Mouse (Mus musculus) neural tube, embryonic 12.5 days (tissue): ENCODE measurements around the gene Gcn1l1. TPM values are rescaled to one million over a fixed set of nuclear protein-coding genes. Genes with fewer than 3 reads are reported as not detected.

Experiments used
- ATAC-seq: fragments of 200-750 bp; cut with Nextera tagmentation; 2 replicates; pipeline ENCODE4 v1.8.0; 2017; ENCODE audit warnings: low read depth, mild to moderate bottlenecking, moderate TSS enrichment, moderate library complexity; ENCODE audit not compliant: low FRiP score
- H3K27ac ChIP-seq: fragments of 300-500 bp; sonication (generic); 2 replicates; pipeline ENCODE4 v1.5.1; 2016
- H3K27me3 ChIP-seq: fragments of 300-500 bp; sonication (generic); replicated peaks from 2 replicates; pipeline ENCODE4 v1.6.1; 2016; ENCODE audit warnings: mild to moderate bottlenecking
- H3K36me3 ChIP-seq: fragments of 300-500 bp; sonication (generic); 2 replicates; pipeline ENCODE4 v1.6.1; 2016; ENCODE audit warnings: mild to moderate bottlenecking
- H3K4me1 ChIP-seq: fragments of 300-500 bp; sonication (generic); 2 replicates; pipeline ENCODE4 v1.6.1; 2016
- H3K4me2 ChIP-seq: fragments of 300-500 bp; sonication (generic); replicated peaks from 2 replicates; pipeline ENCODE4 v1.6.1; 2016; ENCODE audit warnings: mild to moderate bottlenecking
- H3K4me3 ChIP-seq: fragments of 300-500 bp; sonication (generic); 2 replicates; pipeline ENCODE4 v1.5.1; 2016
- H3K9ac ChIP-seq: fragments of 300-500 bp; sonication (generic); 2 replicates; pipeline ENCODE4 v1.6.1; 2016; ENCODE audit warnings: mild to moderate bottlenecking
- H3K9me3 ChIP-seq: fragments of 300-500 bp; sonication (generic); 2 replicates; pipeline ENCODE4 v1.6.1; 2016; ENCODE audit warnings: mild to moderate bottlenecking
- WGBS: fragments of 180-500 bp; shearing (Covaris S2); methylation state at CpG from one replicate; pipeline ENCODE4 v1.1.7; 2016; 5-methylcytosine and 5-hydroxymethylcytosine counted together
- polyA plus RNA-seq: library from polyadenylated mRNA; unstranded; fragments of >200 nt; fragmentation: Nextera tagmentation; extraction: Ambion mirVana; gene quantifications from 2 replicates; pipeline ENCODE4 v1.2.1, GENCODE M21; 2016

Gcn1l1 gene
- polyA plus RNA-seq, 1 experiment from 2014 or later: 47.1 TPM

GRCm38 (mm10) chr5:115591028-115591427, 26.0 kb downstream of the Gcn1l1 start:
- 88% methylated on average over 11 of the region's 11 CpGs for WGBS
- H3K9ac ChIP-seq: no peak overlapping the region
- H3K9me3 ChIP-seq: no peaks in the 10 kb centered on the region
- ATAC-seq: no peak
- H3K4me2 ChIP-seq: no peak overlapping the region
- no peaks in the 10 kb centered on the region for H3K27me3 ChIP-seq
- H3K4me1 ChIP-seq: no peaks in the 10 kb centered on the region
- peaks cover 96% of the 10 kb centered on the region for H3K36me3 ChIP-seq
- no peak overlapping the region for H3K4me3 ChIP-seq
- no peak overlapping the region for H3K27ac ChIP-seq

- no peak overlapping the region for H3K9ac ChIP-seq
- no peaks in the 10 kb centered on the region for H3K9me3 ChIP-seq
- H3K4me1 ChIP-seq: no peaks in the 10 kb centered on the region
- ATAC-seq: no peak
- WGBS: 98% methylated on average over 2 of the region's 2 CpGs
- no peak overlapping the region for H3K4me2 ChIP-seq
- H3K27me3 ChIP-seq: no peaks in the 10 kb centered on the region
- no peak overlapping the region for H3K27ac ChIP-seq
- peaks cover 96% of the 10 kb centered on the region for H3K36me3 ChIP-seq
- H3K4me3 ChIP-seq: no peak overlapping the region
These were observed 26.5 kb downstream of the Gcn1l1 start for GRCm38 (mm10) chr5:115591506-115591905.

- H3K4me2 ChIP-seq: no peak overlapping the region
- H3K36me3 ChIP-seq: peaks cover 88% of the 10 kb centered on the region
- 95% methylated on average over 6 of the region's 6 CpGs for WGBS
- ATAC-seq: no peak
- no peak overlapping the region for H3K9ac ChIP-seq
- no peak overlapping the region for H3K4me3 ChIP-seq
- no peaks in the 10 kb centered on the region for H3K4me1 ChIP-seq
- H3K9me3 ChIP-seq: no peaks in the 10 kb centered on the region
- H3K27ac ChIP-seq: no peak overlapping the region
- no peaks in the 10 kb centered on the region for H3K27me3 ChIP-seq
These were observed 38.5 kb downstream of the Gcn1l1 start for GRCm38 (mm10) chr5:115603561-115603960.

- H3K27me3 ChIP-seq: no peaks in the 10 kb centered on the region
- H3K9me3 ChIP-seq: no peaks in the 10 kb centered on the region
- 93% methylated on average over 11 of the region's 11 CpGs for WGBS
- H3K4me2 ChIP-seq: no peak overlapping the region
- H3K9ac ChIP-seq: no peak overlapping the region
- H3K36me3 ChIP-seq: peaks cover 95% of the 10 kb centered on the region
- no peaks in the 10 kb centered on the region for H3K4me1 ChIP-seq
- H3K4me3 ChIP-seq: no peak overlapping the region
- no peak overlapping the region for H3K27ac ChIP-seq
- no peak for ATAC-seq
These were observed 46.5 kb downstream of the Gcn1l1 start for GRCm38 (mm10) chr5:115611566-115611965.

DNA sequence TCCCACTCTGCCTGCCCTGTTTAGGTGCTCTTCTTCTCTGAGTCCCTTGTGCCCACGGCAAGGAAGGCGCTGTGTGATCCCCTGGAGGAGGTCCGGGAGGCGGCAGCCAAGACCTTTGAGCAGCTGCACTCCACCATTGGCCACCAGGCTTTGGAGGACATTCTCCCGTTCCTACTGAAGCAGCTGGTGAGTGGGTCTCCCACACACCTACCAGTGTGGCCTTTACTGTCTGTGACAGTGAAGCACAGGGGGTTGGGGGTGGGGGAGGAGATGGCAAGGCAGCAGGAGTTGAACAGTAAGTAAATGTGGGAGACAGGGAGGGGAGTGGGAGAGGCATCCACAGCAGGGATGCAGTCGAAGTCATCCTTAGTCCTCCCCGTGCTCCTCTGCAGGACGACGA, 48.3 kb downstream of the Gcn1l1 start:
- Histone ChIP-seq H3K4me1 (no peaks in the 10 kb centered on the region), H3K27me3 (no peaks in the 10 kb centered on the region), H3K9ac (no peak overlapping the region), H3K4me3 (no peak overlapping the region), H3K27ac (no peak overlapping the region), H3K9me3 (no peaks in the 10 kb centered on the region), H3K4me2 (no peak overlapping the region), H3K36me3 (peaks cover 99% of the 10 kb centered on the region)
- ATAC-seq: no peak
- 88% methylated on average over 9 of the region's 9 CpGs for WGBS

DNA sequence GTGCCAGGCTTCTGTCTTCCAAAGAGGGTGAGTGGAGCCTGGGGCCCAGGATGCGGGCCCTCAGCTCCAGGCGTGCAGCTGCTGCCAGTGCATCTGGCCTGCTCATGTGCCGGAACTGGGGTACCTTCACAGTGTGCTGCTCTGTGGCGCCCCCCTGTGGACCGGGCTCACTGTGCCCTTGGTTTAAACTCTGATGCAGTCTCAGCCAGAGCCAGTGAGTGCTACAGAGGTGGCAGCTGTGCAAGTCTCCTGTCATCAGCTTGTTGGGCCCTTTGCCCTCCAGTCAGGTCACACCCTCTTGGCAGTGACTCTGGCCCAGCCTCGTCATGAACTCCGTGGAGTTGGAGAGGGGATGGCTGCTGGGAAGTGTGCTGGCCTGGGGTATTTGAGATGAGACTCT, 49.9 kb downstream of the Gcn1l1 start:
- H3K4me2 ChIP-seq: no peak overlapping the region
- no peaks in the 10 kb centered on the region for H3K9me3 ChIP-seq
- H3K27ac ChIP-seq: no peak overlapping the region
- peaks cover 100% of the 10 kb centered on the region for H3K36me3 ChIP-seq
- no peaks in the 10 kb centered on the region for H3K4me1 ChIP-seq
- H3K27me3 ChIP-seq: no peaks in the 10 kb centered on the region
- no peak overlapping the region for H3K4me3 ChIP-seq
- WGBS: 85% methylated on average over 7 of the region's 7 CpGs
- H3K9ac ChIP-seq: no peak overlapping the region
- no peak for ATAC-seq

DNA sequence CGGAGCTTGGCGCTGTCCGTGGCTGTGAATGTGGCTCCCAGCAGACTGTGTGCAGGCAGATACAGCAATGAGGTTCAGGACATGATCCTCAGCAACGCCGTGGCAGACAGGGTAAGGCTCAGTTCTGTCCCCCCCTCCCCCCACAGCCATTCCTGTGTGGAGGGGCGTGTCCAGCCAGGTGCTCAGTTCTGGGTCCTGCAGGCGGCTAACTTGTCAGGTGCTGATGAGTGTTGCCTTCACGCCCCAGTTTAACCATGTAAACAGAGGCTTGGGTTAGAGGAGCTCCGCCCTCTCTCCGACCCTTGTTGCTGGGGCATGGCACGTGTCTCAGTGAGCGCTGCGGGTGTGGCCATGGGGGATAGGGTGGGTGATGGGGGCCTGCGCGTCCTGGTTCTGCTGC, 54.6 kb downstream of the Gcn1l1 start:
- Histone ChIP-seq H3K4me3 (no peak overlapping the region), H3K36me3 (peaks cover 77% of the 10 kb centered on the region)
- ATAC-seq: no peak

DNA sequence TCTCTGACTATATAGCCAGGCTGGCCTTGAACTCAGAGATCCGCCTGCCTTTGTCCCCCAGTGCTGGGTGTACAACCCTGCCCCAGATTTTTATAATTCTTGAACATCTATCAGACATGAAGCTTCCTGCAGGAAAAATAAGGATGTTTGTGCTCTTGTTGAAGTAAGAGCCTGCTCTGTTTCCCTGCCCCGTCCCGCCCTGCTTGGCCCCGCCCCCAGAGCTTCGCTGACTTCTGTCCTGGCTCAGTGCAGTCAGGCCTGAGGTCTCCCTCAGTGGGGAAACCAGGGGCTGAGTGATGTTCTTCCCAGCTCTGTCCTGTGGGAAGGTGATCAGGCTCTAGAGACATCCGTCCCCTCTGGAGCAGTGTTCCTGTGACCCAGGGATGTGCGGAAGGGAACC, 57.6 kb downstream of the Gcn1l1 start:
- Histone ChIP-seq H3K27ac (no peak overlapping the region), H3K27me3 (no peaks in the 10 kb centered on the region), H3K4me1 (no peaks in the 10 kb centered on the region), H3K9ac (no peak overlapping the region), H3K36me3 (peaks cover 47% of the 10 kb centered on the region), H3K4me3 (no peak overlapping the region), H3K4me2 (no peak overlapping the region), H3K9me3 (no peaks in the 10 kb centered on the region)
- WGBS: 92% methylated on average over 7 of the region's 7 CpGs
- ATAC-seq: no peak

More for the DNA sequence above, 54.6 kb downstream of the Gcn1l1 start:
- 95% methylated on average over 15 of the region's 15 CpGs for WGBS
- Histone ChIP-seq H3K4me1 (no peaks in the 10 kb centered on the region), H3K27me3 (no peaks in the 10 kb centered on the region), H3K27ac (no peak overlapping the region), H3K9ac (no peak overlapping the region), H3K9me3 (no peaks in the 10 kb centered on the region), H3K4me2 (no peak overlapping the region)

DNA sequence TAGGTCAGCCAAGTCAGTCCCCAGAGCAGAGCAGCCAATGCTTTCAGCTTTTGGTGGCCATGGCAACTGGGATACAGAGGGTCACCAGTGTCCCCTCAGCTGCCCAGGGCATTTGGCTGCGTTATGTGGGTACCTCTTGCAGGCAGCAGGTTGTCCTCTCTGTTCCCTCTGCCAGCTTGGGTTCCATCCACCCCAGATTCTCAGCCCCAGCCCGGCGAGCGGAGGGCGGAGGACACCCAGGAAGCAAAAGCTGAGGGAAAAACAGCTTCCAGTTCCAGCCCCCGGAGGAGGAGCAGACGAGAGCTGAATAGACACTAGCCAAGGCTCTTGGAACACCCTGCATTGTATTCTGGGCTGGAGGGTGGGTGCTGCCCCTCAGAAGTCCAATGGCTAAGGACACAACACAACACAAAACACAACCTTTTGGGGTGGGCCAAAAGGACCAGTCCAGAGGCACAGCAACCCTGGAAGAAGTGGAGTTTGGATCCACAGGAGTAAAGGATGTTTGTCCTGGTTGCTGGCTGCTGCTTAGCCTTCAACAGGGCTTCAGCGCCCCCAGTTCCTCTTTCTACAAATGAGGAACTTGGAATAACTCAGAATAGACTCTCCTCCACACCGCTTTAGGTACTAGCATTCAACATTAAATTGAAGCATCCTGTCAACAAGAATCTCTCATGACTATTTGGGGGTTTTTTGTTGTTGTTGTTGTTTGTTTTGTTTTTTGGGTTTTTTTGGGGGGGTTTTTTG, 58.8 kb downstream of the Gcn1l1 start:
- no peaks in the 10 kb centered on the region for H3K9me3 ChIP-seq
- H3K27ac ChIP-seq: no peak overlapping the region
- 85% methylated on average over 9 of the region's 9 CpGs for WGBS
- H3K36me3 ChIP-seq: peaks cover 35% of the 10 kb centered on the region
- H3K4me3 ChIP-seq: no peak overlapping the region
- H3K9ac ChIP-seq: no peak overlapping the region
- no peak overlapping the region for H3K4me2 ChIP-seq
- no peaks in the 10 kb centered on the region for H3K27me3 ChIP-seq
- ATAC-seq: no peak
- H3K4me1 ChIP-seq: no peaks in the 10 kb centered on the region

GRCm38 (mm10) chr5:115626237-115626886, 61.3 kb downstream of the Gcn1l1 start:
- no peak overlapping the region for H3K27ac ChIP-seq

DNA sequence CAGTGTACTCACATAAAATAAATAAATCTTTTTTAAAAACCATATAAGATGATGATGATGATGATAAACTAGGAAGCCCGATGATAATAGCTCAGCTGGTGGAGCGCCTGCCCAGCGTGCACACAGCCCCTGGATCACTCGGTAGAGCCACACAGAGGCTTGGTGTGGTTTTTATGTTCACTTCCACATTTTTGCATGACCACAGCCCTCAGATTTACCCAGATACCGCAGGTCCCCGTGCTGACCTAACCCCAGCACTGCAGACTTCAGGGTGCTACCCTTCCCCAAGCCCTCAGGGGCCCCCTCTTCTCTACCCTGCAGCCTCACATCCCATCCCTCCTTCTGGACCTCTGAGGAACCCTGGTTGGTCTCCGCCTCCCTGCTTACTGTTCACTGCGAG, 63.0 kb downstream of the Gcn1l1 start:
- Histone ChIP-seq H3K4me1 (peaks cover 13% of the 10 kb centered on the region), H3K9me3 (no peaks in the 10 kb centered on the region), H3K9ac (no peak overlapping the region), H3K27me3 (no peaks in the 10 kb centered on the region), H3K36me3 (peaks cover 1% of the 10 kb centered on the region; the same call in 1 of the 2 replicates), H3K27ac (no peak overlapping the region), H3K4me2 (no peak overlapping the region), H3K4me3 (no peak overlapping the region)
- ATAC-seq: no peak
- 79% methylated on average over 8 of the region's 8 CpGs for WGBS

More at GRCm38 (mm10) chr5:115626237-115626886, 61.3 kb downstream of the Gcn1l1 start:
- no peaks in the 10 kb centered on the region for H3K27me3 ChIP-seq
- H3K9ac ChIP-seq: no peak overlapping the region
- H3K4me3 ChIP-seq: no peak overlapping the region
- peaks cover 12% of the 10 kb centered on the region for H3K36me3 ChIP-seq
- peaks cover 5% of the 10 kb centered on the region for H3K4me1 ChIP-seq
- ATAC-seq: no peak
- WGBS: 85% methylated on average over 10 of the region's 10 CpGs
- no peaks in the 10 kb centered on the region for H3K9me3 ChIP-seq
- no peak overlapping the region for H3K4me2 ChIP-seq

DNA sequence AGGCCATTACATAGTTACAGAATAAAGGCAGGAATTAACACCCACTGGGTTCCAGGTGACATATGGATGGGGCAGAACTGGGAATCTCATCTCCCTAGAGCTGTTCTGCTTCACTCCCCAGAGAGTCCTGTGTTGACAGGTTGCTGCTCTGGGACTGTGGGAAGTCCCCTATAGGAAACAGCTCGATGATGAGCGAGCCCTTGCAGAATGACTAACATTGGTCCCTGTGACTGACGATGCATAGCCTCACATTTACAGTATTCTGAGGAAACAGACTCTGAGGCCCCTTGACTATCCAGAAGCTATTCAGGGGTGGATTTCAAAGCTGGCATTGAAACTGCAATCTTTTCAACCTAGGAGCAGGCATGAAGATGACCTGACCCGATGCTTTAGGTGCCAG, 64.6 kb downstream of the Gcn1l1 start:
- H3K4me3 ChIP-seq: no peak overlapping the region
- no peaks in the 10 kb centered on the region for H3K27me3 ChIP-seq
- H3K36me3 ChIP-seq: peaks cover 3% of the 10 kb centered on the region; the same call in 1 of the 2 replicates
- H3K4me1 ChIP-seq: peaks cover 24% of the 10 kb centered on the region
- H3K27ac ChIP-seq: no peak overlapping the region
- WGBS: 86% methylated on average over 4 of the region's 4 CpGs
- no peak overlapping the region for H3K4me2 ChIP-seq
- H3K9me3 ChIP-seq: no peaks in the 10 kb centered on the region
- ATAC-seq: no peak
- no peak overlapping the region for H3K9ac ChIP-seq
